Comparison of ENCODE assay signal across 18 mouse cellular contexts in genomic region chr12:78057166-78057565, GRCm38 (mm10).
"Had no signal": no experiment of that assay in that cellular context is flagged by ENCODE, and none has a peak within 500 bp of the region (broad histone marks: within the 10 kb centered on the region; RNA-seq: fewer than 3 reads in every experiment).

No protein-coding gene starts in this region.

- H3K9me3 ChIP-seq: midbrain, embryonic 10.5 days; midbrain, embryonic 13.5 days; midbrain, embryonic 15.5 days; neural tube, embryonic 12.5 days had no signal

- H3K4me2 ChIP-seq: lung, embryonic 14.5 days; midbrain, embryonic 13.5 days; midbrain, embryonic 15.5 days; neural tube, embryonic 12.5 days had no signal

- H3K4me3 ChIP-seq: midbrain, embryonic 10.5 days; midbrain, embryonic 13.5 days; midbrain, embryonic 15.5 days; myocyte; neural tube, embryonic 12.5 days had no signal

- ATAC-seq: midbrain, embryonic 13.5 days; midbrain, embryonic 15.5 days had no signal

- H3K27ac ChIP-seq: liver, embryonic 14.5 days; midbrain, embryonic 10.5 days; midbrain, embryonic 13.5 days; midbrain, embryonic 15.5 days; neural tube, embryonic 12.5 days had no signal

- H3K9ac ChIP-seq: liver, embryonic 14.5 days; lung, embryonic 14.5 days; midbrain, embryonic 13.5 days; midbrain, embryonic 15.5 days; neural tube, embryonic 12.5 days had no signal

- H3K4me1 ChIP-seq: neural tube, embryonic 12.5 days had no signal

- H3K36me3 ChIP-seq: midbrain, embryonic 10.5 days; midbrain, embryonic 13.5 days; midbrain, embryonic 15.5 days; neural tube, embryonic 12.5 days had no signal

- DNase-seq: lung, adult 18-20 months; lung, embryonic 14.5 days; lung, postnatal 10 days; lung, postnatal 4 days; retina, postnatal 1 day; right cerebral cortex, adult 18-20 months; right cerebral cortex, postnatal 25 days; right cerebral cortex, postnatal 4 days; spleen, adult 18-20 months; thymus, adult 18-20 months; thymus, postnatal 14 days; thymus, postnatal 36 days had no signal

- H3K27me3 ChIP-seq: neural tube, embryonic 12.5 days had no signal
